Mouse (Mus musculus) forebrain, postnatal 0 days (tissue): ENCODE data around the gene Padi6. TPM values are rescaled to one million over a fixed set of nuclear protein-coding genes. Genes with fewer than 3 reads are reported as not detected.

Source experiments
- ATAC-seq: fragments of 200-750 bp; cut with Nextera tagmentation; 2 replicates; pipeline ENCODE4 v1.8.0; 2017; ENCODE audit warnings: mild to moderate bottlenecking, moderate library complexity
- DNase-seq: peaks from one replicate; pipeline ENCODE4 v3.0.0-alpha.2; 2015
- H3K27ac ChIP-seq: fragments of 300-500 bp; sonication (generic); 2 replicates; pipeline ENCODE4 v1.5.1; 2014; ENCODE audit warnings: low read depth, mild to moderate bottlenecking, antibody characterized with exemption, low read length, moderate library complexity, mixed read lengths
- H3K27me3 ChIP-seq: fragments of 300-500 bp; sonication (generic); 2 replicates; pipeline ENCODE4 v1.6.1; 2014; ENCODE audit warnings: mild to moderate bottlenecking, low read length, mixed read lengths; ENCODE audit not compliant: insufficient read depth
- H3K36me3 ChIP-seq: fragments of 300-500 bp; sonication (generic); 2 replicates; pipeline ENCODE4 v1.6.1; 2014; ENCODE audit warnings: mild to moderate bottlenecking, moderate library complexity; ENCODE audit not compliant: insufficient read depth
- H3K4me1 ChIP-seq: fragments of 300-500 bp; sonication (generic); 2 replicates; pipeline ENCODE4 v1.6.1; 2014; ENCODE audit warnings: antibody characterized with exemption; ENCODE audit not compliant: insufficient read depth
- H3K4me2 ChIP-seq: fragments of 300-500 bp; sonication (generic); 2 replicates; pipeline ENCODE4 v1.6.1; 2014; ENCODE audit warnings: low read depth, mild to moderate bottlenecking, moderate library complexity
- H3K4me3 ChIP-seq: fragments of 300-500 bp; sonication (generic); 2 replicates; pipeline ENCODE4 v1.5.1; 2014; ENCODE audit warnings: low read depth, low read length, mixed read lengths
- H3K9ac ChIP-seq: fragments of 300-500 bp; sonication (generic); 2 replicates; pipeline ENCODE4 v1.6.1; 2014; ENCODE audit warnings: mild to moderate bottlenecking
- H3K9me3 ChIP-seq: fragments of 300-500 bp; sonication (generic); 2 replicates; pipeline ENCODE4 v1.6.1; 2016; ENCODE audit warnings: low read length
- CTCF ChIP-seq: sonication (generic); IDR thresholded peaks from 2 replicates; pipeline ENCODE4 v1.5.1; 2016; ENCODE audit warnings: antibody characterized with exemption, control low read depth, low read depth
- WGBS: fragments of 180-500 bp; shearing (Covaris S2); extraction: QIAGEN DNeasy Blood & Tissue Kit; methylation state at CpG from one replicate; pipeline ENCODE4 v1.1.7; 2014; 5-methylcytosine and 5-hydroxymethylcytosine counted together
- polyA plus RNA-seq: library from polyadenylated mRNA; unstranded; fragments of >200 nt; fragmentation: Nextera tagmentation; extraction: Ambion mirVana; gene quantifications from 2 replicates; pipeline ENCODE4 v1.2.1, GENCODE M21; 2015
- total RNA-seq: library from RNA; depleted of rRNA; stranded (reverse); fragments of >200 nt; gene quantifications from 2 replicates; pipeline ENCODE4 v1.2.3, GENCODE M21; 2014

Padi6 gene
- total and polyA plus RNA-seq, 2 experiments from 2014 or later: 0.18 TPM; not detected in 1

- DNase-seq (no peak), ATAC-seq (no peak)
- no peak overlapping the region for H3K27ac ChIP-seq
- TF ChIP-seq CTCF: no peak
- no peaks in the 10 kb centered on the region for H3K27me3 ChIP-seq
- no peak overlapping the region for H3K9ac ChIP-seq
- no peak overlapping the region for H3K4me3 ChIP-seq
- H3K9me3 ChIP-seq: no peaks in the 10 kb centered on the region
- H3K4me1 ChIP-seq: no peaks in the 10 kb centered on the region
- H3K36me3 ChIP-seq: no peaks in the 10 kb centered on the region
- no peak overlapping the region for H3K4me2 ChIP-seq
- 66% methylated on average over 12 of the region's 12 CpGs for WGBS
These were observed 54.2 kb downstream of the Padi6 start for GRCm38 (mm10) chr4:140688044-140688825.

GRCm38 (mm10) chr4:140684881-140685303 lies 57.6 kb downstream of the Padi6 start:
- H3K9me3 ChIP-seq: no peaks in the 10 kb centered on the region
- H3K4me1 ChIP-seq: no peaks in the 10 kb centered on the region
- no peak overlapping the region for H3K9ac ChIP-seq
- 65% methylated on average over 6 of the region's 6 CpGs for WGBS
- H3K36me3 ChIP-seq: no peaks in the 10 kb centered on the region
- ATAC-seq (no peak), DNase-seq (no peak)
- H3K4me3 ChIP-seq: no peak overlapping the region
- H3K27me3 ChIP-seq: no peaks in the 10 kb centered on the region
- no peak overlapping the region for H3K4me2 ChIP-seq
- TF ChIP-seq CTCF: peak; percentile 51; the same call in 1 of the 2 replicates
- no peak overlapping the region for H3K27ac ChIP-seq

- Histone ChIP-seq H3K27ac (no peak overlapping the region), H3K27me3 (no peaks in the 10 kb centered on the region), H3K4me3 (no peak overlapping the region), H3K9me3 (no peaks in the 10 kb centered on the region), H3K4me1 (no peaks in the 10 kb centered on the region), H3K36me3 (no peaks in the 10 kb centered on the region), H3K9ac (no peak overlapping the region), H3K4me2 (no peak overlapping the region)
- no peak for TF ChIP-seq CTCF
- ATAC-seq (no peak), DNase-seq (no peak)
- WGBS: 20% methylated on average over 16 of the region's 16 CpGs
These were observed 58.1 kb downstream of the Padi6 start for GRCm38 (mm10) chr4:140684141-140684871.

- ATAC-seq (no peak), DNase-seq (no peak)
- Histone ChIP-seq H3K4me2 (no peak overlapping the region), H3K27ac (no peak overlapping the region), H3K27me3 (no peaks in the 10 kb centered on the region), H3K4me3 (no peak overlapping the region), H3K36me3 (no peaks in the 10 kb centered on the region), H3K9ac (no peak overlapping the region), H3K4me1 (no peaks in the 10 kb centered on the region), H3K9me3 (no peaks in the 10 kb centered on the region)
- 58% methylated on average over 8 of the region's 8 CpGs for WGBS
- no peak for TF ChIP-seq CTCF
These were observed 58.8 kb downstream of the Padi6 start for GRCm38 (mm10) chr4:140683608-140684007.

DNA sequence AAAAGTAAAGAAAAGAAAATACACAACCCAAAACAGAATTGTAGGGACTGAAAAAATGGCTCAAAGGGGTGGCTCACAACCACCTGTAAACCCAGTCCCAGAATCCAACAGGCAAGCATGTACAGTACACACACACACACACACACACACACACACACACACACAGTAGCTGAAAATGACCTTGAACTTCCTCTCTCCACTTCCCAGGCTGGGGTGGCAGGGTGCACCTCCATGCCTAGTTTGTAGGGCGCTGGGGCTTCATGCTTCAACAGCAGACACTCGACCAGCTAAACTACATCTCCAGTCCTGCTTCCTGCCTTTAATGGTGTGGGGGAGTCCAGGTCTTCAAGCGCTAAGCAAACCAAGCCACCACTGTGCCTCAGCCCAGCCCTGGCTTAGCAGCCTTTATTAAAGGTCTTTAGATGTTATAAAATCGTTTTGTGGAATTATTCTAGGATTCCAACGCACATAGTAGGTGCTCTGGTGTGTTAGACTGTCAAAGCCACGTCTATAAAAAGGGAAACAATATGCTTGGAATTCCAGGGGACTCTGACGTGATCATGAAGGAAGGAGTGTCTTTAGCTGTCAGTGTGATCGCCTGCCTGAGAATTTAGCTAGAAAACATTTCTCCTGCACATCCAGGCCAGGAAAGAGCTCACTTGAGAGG lies 61.6 kb downstream of the Padi6 start:
- Histone ChIP-seq H3K27me3 (no peaks in the 10 kb centered on the region), H3K27ac (no peak overlapping the region), H3K36me3 (no peaks in the 10 kb centered on the region), H3K4me1 (no peaks in the 10 kb centered on the region), H3K4me3 (no peak overlapping the region), H3K9me3 (no peaks in the 10 kb centered on the region), H3K9ac (no peak overlapping the region), H3K4me2 (no peak overlapping the region)
- WGBS: 64% methylated on average over 8 of the region's 8 CpGs
- DNase-seq (no peak), ATAC-seq (no peak)
- TF ChIP-seq CTCF: no peak

DNA sequence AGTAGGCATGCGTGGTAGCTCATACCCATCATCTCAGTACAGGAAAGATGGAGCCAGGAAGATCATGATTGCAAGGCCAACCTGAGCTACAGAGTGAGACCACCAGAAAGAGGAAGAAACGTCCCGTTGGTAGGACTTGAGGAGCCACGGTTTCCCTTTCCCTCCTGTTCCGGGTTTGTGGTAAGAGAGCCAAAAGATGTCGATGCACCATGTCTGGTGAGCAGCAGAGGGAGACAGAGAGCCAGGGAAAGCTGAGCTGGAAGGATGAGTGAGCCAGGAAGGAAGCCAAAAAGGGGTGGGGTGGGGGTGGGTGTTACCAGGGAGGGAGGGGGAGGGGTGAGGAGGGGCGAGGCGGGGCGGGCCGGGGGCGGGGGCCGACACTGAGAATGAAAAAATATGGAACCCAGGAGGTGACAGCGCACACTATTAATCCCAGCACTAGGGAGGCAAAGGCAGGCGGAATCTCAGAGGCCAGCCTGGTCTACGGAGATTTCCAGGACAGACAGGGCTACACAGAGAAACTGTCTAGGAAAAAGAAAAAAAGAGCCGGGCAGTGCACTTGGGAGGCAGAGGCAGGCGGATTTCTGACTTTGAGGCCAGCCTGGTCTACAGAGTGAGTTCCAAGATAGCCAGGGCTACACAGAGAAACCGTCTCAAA lies 62.6 kb downstream of the Padi6 start:
- H3K9me3 ChIP-seq: no peaks in the 10 kb centered on the region
- ATAC-seq: peak; percentile 61
- H3K36me3 ChIP-seq: no peaks in the 10 kb centered on the region
- DNase-seq: peak; percentile 86
- TF ChIP-seq CTCF: peak; percentile 87
- WGBS: 29% methylated on average over 16 of the region's 18 CpGs
- no peak overlapping the region for H3K9ac ChIP-seq
- H3K4me2 ChIP-seq: 0 out of 2 replicates have a peak overlapping the region, but pooled peaks have one; percentile 19
- H3K4me3 ChIP-seq: no peak overlapping the region
- no peaks in the 10 kb centered on the region for H3K4me1 ChIP-seq
- no peaks in the 10 kb centered on the region for H3K27me3 ChIP-seq
- H3K27ac ChIP-seq: no peak overlapping the region
